16 mouse cellular contexts compared by ENCODE assay signal in genomic region chr13:12468488-12468887, GRCm38 (mm10). TPM values are rescaled to one million over a fixed set of nuclear protein-coding genes. Genes with fewer than 3 reads are reported as not detected.
DNase-seq lines count a peak whose midpoint lies in the region; ATAC-seq and TF ChIP-seq lines count a peak whose summit lies in the region.
"Had no signal": no experiment of that assay in that cellular context is flagged by ENCODE, and none has a peak within 500 bp of the region (broad histone marks: within the 10 kb centered on the region; RNA-seq: fewer than 3 reads in every experiment).

No protein-coding gene starts in this region.

- no peak overlapping the region for H3K4me3 ChIP-seq in kidney, adult 2 months (ENCODE audit: insufficient read depth, low read depth, low read length)
- peak overlapping the region; percentile 28 for H3K4me3 ChIP-seq in macrophage (ENCODE audit: inconsistent target)
- H3K4me3 ChIP-seq: embryonic facial prominence, embryonic 13.5 days; forebrain, embryonic 12.5 days; hindbrain, embryonic 10.5 days; kidney, embryonic 15.5 days; limb, embryonic 10.5 days; lung, embryonic 15.5 days had no signal

- no peak for TF ChIP-seq POLR2A in kidney, adult 2 months (IDR thresholded peaks at IDR 0.05; ENCODE audit: low read depth, low read length)

- no peaks in the 10 kb centered on the region for H3K36me3 ChIP-seq in kidney, adult 2 months (ENCODE audit: control insufficient read depth, insufficient read depth, low read length)
- peaks cover 18% of the 10 kb centered on the region; the same call in 1 of the 2 replicates for H3K36me3 ChIP-seq in macrophage (ENCODE audit: inconsistent target)
- H3K36me3 ChIP-seq: embryonic facial prominence, embryonic 13.5 days; forebrain, embryonic 12.5 days; hindbrain, embryonic 10.5 days; kidney, embryonic 15.5 days; limb, embryonic 10.5 days; lung, embryonic 15.5 days had no signal

- TF ChIP-seq CTCF in kidney, adult 2 months (conservative IDR thresholded peaks at IDR 0.05; ENCODE audit: insufficient read depth, insufficient read length, low read depth, low read length): no peak
- TF ChIP-seq CTCF in Patski (IDR thresholded peaks at IDR 0.05): no peak

- no peaks in the 10 kb centered on the region; the same call in 1 of the 2 replicates for H3K79me2 ChIP-seq in macrophage (ENCODE audit: inconsistent target)

- DNase-seq in kidney, adult 2 months: peak; percentile 27
- DNase-seq in kidney, postnatal 36 days: no peak
- DNase-seq in A20 (ENCODE audit: low read depth, low spot score): peak; percentile 73
- DNase-seq in Patski (ENCODE audit: low read depth, low spot score): no peak
- no peak for DNase-seq in gastrocnemius, postnatal 10 days
- DNase-seq in right cerebral cortex, postnatal 14 days: no peak
- DNase-seq: cerebellum, postnatal 10 days; gastrocnemius, postnatal 25 days had no signal

- WGBS in kidney, adult 2 months: 85% methylated on average over 1 of the region's 1 CpGs
- 65% methylated on average over 1 of the region's 1 CpGs for WGBS in macrophage (ENCODE audit: missing documents)

- peak; percentile 58 for ATAC-seq in Patski
- no peak for ATAC-seq in activated CD4-positive, CD25-positive, alpha-beta regulatory T cell, adult 4 months

- CTCF ChIA-PET in Patski (lab: Charles Lee): interaction anchor here (1.2 to 1.4 kb wide), 3 partner anchors 34 to 70 kb away, joined by 3 to 6 read pairs (median 3); no protein-coding TSS in a partner anchor

- H3K27me3 ChIP-seq in kidney, adult 2 months (replicated peaks; ENCODE audit: control insufficient read depth, insufficient read depth, low read length): no peaks in the 10 kb centered on the region
- H3K27me3 ChIP-seq in Patski: peaks cover 6% of the 10 kb centered on the region
- H3K27me3 ChIP-seq: embryonic facial prominence, embryonic 13.5 days; forebrain, embryonic 12.5 days; kidney, embryonic 15.5 days; lung, embryonic 15.5 days had no signal

- H3K27ac ChIP-seq in kidney, adult 2 months (ENCODE audit: insufficient read depth, low read depth, low read length): no peak overlapping the region
- peak overlapping the region; percentile 98 for H3K27ac ChIP-seq in macrophage
- H3K27ac ChIP-seq: embryonic facial prominence, embryonic 13.5 days; forebrain, embryonic 12.5 days; hindbrain, embryonic 10.5 days; kidney, embryonic 15.5 days; limb, embryonic 10.5 days; lung, embryonic 15.5 days had no signal

- POLR2A ChIA-PET in Patski (lab: Charles Lee): interaction anchor here (0.6 kb wide), 1 partner anchor 74 kb away, joined by 3 read pairs; no protein-coding TSS in a partner anchor

- in situ Hi-C loops in Patski (cut with MboI; ENCODE audit: low pct_unique_long_range_greater_than_20kb): loop anchor here (5.0 kb wide), 1 partner anchor 209 kb away; no protein-coding TSS in a partner anchor

- H3K4me1 ChIP-seq in kidney, adult 2 months (ENCODE audit: control insufficient read depth, insufficient read depth, low read length): no peaks in the 10 kb centered on the region
- H3K4me1 ChIP-seq: embryonic facial prominence, embryonic 13.5 days; hindbrain, embryonic 10.5 days; kidney, embryonic 15.5 days; limb, embryonic 10.5 days; lung, embryonic 15.5 days had no signal

RNA-seq across cellular contexts. Expression of gene Lgals8, which starts 3.7 kb away (rescaled TPM):
- 34.6 and 40.3 TPM in 2 replicates for polyA plus RNA-seq in kidney, adult 2 months (2012; rRNA removed)
- polyA plus RNA-seq in Patski (2021): 58.8 TPM
- 100 to 1,000 TPM; 110 to 623 (median 400) TPM for total RNA-seq in macrophage (2018; cell fraction: chromatin; rRNA removed)
- 100 to 1,000 TPM; 120 to 182 (median 156) TPM for total RNA-seq in macrophage (2018; cell fraction: cytosol; rRNA removed)
- 100 to 1,000 TPM; 128 to 523 (median 295) TPM for total RNA-seq in macrophage (2018; cell fraction: nucleus; rRNA removed)
- polyA plus RNA-seq in macrophage (2018): 118 to 198 TPM (median 152 TPM) in 3 replicates
- 100 to 1,000 TPM in 1 of 2 experiments, 10 to 100 TPM in 1; 70.6 to 109 TPM for polyA plus RNA-seq in activated CD4-positive, CD25-positive, alpha-beta regulatory T cell, adult 4 months (2017; shearing (Covaris generic))
- 10 to 100 TPM; 27.4 to 32.7 TPM for total RNA-seq in gastrocnemius, postnatal 10 days (2021)

RNA-seq across cellular contexts. Expression of gene Edaradd, which starts 51.8 kb away (rescaled TPM):
- 0.53 and 0.55 TPM in 2 replicates for polyA plus RNA-seq in kidney, adult 2 months (2012; rRNA removed)
- polyA plus RNA-seq in Patski (2021) (not detected), macrophage (2018) (0.06 to 0.11 TPM (median 0.11 TPM) in 3 replicates)
- 1 to 10 TPM in 2 of 26 experiments, under 1 TPM in 22, not detected in 2; 0.10 to 1.3 (median 0.26) TPM for total RNA-seq in macrophage (2018; cell fraction: chromatin; rRNA removed)
- under 1 TPM in 17 of 26 experiments, not detected in 9; under 0.01 to 0.13 (median 0.06) TPM for total RNA-seq in macrophage (2018; cell fraction: cytosol; rRNA removed)
- total RNA-seq in macrophage (2018; cell fraction: nucleus; rRNA removed): 1 to 10 TPM in 1 of 26 experiments, under 1 TPM in 22, not detected in 3; 0.10 to 1.1 (median 0.30) TPM
- polyA plus RNA-seq in activated CD4-positive, CD25-positive, alpha-beta regulatory T cell, adult 4 months (2017; shearing (Covaris generic)): 1 to 10 TPM; 1.0 TPM
- under 1 TPM; 0.05 to 0.09 TPM for total RNA-seq in gastrocnemius, postnatal 10 days (2021)
- total RNA-seq: gastrocnemius, postnatal 25 days had no signal

Comparison
In these comparisons a context has a peak if more than half of its experiments do, and no peak if none do; other contexts are left out.
1. DNase-seq: peak in kidney, adult 2 months (single experiment) and A20 (single experiment); none in kidney, postnatal 36 days (0 of 2), Patski (single experiment), gastrocnemius, postnatal 10 days (single experiment) and right cerebral cortex, postnatal 14 days (single experiment).